Mouse (Mus musculus) cerebellum, adult 18-20 months (tissue): ENCODE results near the gene Pak4.
A peak's percentile ranks its signal among the peaks of the same experiment; 100 is the strongest.

Experiments
- DNase-seq, 2 experiments: peaks; one replicate each; pipeline ENCODE4 v3.0.0; 2021

Gene Pak4

DNA sequence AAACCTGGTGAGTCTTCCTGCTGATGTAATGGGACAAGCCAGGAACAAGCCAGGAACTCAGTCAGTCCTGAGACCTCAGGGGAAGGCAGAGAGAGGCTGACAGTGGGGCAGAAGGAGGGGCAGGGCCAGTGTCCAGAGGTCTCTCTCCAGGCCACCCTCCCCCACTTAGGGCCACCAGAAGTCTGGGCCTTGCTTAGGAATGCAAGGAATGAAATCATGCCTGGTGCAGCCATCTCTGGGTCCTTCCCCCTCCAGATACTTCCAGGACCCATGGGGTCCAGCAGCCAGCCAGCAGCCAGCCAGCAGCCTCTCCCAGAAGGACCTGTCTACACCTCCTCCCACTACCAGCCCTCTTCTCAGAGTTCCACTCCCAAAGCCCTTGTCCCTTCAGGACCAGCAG is 10.3 kb downstream of the Pak4 start:
- no peak for DNase-seq

DNA sequence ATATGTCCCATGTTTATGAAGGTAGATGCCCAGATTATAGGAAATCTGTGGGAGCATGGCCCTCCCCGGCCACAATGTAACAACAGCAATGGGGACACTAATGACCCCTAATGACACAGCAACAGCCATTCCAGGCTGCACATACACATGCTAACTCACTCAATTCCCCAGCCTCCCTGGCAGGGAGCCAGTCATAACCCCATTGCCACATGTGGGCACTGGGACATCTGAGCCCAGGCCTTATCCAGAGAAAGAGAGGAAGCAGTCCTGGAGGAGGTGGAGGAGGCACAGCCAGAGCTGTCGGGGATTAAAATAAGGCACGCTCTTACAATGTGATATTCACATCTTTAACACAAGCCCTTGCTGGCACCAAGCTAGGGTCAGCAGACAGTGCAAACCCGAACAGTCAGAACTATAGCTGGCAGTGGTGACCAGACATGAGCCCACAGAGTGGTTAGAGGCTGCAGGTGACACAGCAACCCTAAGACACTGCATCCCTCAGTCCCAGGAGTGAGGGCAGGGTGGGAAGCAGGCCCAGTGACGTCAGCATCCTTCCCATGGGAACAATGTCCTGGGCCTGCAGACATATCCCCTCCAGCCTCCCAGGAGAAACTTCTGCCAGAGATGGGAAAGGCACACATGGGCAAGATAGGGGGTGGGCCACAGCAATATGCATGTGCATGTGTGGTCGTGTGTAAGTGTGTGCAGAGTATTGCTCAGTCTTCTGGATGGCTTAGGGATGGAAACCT is 11.1 kb downstream of the Pak4 start:
- DNase-seq = no peak

DNA sequence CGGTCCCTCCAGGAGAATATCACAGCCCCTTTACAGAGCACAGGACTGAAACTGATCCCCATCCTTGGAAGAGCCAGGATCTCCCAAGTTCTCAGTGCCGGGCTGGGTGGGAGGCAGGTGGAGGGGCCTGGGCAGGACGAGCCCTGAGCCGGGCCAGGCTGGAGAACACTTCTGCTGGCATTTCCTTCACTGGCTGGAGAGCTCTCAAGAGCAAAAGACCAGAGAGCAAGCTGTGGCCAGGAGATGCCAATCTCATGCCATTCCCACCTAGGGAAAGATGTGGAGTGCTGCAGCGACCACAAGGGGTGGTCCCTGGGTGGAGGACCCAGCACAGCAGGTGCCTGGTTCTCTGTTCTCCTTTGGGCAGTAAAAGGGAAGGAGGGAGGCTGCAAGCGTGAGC is 13.0 kb downstream of the Pak4 start:
- no peak for DNase-seq

DNA sequence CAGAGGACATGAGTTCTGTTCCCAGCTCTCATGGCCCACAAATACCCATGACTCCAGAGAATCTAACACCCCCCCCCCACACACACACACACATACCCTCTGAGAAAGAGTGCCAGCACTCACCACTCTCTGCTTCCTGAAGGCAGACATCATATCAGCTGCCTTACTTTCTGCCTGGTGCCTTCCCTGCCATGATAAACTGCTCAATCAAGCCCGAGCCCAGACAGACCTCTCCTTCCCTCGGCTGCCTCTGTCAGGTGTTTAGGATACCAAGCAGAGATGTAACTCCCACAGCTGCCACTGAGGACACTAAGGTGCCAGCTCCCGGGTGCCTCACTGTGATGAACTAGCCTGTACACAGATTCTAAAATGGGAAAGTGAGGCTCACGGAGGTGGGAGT is 13.5 kb downstream of the Pak4 start:
- DNase-seq = no peak

DNA sequence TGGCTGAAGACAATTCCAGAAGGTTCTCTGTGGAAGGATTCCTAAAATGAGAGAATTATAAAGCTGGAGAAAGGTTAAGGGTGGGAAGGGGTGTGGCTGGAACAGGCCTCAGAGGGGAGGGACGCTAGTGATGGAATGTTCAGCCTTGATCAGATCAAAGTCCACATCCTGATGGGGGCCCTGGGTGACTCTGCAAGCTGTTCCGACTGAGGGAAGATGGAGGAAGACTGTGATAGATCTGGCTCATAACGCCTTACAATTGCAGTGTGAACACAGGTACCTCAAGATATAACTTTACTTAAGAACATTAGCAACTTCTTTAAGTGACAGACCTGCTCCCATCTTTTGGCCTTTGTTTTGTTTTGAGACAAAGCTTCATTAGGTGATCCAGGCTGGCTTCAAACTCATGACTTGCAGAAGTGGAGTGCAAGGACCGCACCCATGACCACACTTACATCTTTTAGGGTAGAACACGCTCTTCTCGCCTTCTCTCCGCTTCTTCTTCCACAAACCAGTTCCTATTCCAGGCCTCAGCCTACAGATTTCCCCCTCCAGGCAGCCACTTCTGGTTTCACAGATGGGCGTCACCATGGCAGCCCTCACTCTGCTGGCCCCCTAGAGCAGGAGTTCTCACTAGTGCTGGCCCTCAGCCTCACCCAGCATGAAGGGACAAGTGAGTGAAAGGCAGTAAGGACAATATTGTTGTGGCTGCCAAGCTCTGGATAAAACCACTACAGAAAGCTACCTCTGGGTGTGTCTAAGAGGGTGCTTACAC is 14.2 kb downstream of the Pak4 start:
- DNase-seq = no peak

DNA sequence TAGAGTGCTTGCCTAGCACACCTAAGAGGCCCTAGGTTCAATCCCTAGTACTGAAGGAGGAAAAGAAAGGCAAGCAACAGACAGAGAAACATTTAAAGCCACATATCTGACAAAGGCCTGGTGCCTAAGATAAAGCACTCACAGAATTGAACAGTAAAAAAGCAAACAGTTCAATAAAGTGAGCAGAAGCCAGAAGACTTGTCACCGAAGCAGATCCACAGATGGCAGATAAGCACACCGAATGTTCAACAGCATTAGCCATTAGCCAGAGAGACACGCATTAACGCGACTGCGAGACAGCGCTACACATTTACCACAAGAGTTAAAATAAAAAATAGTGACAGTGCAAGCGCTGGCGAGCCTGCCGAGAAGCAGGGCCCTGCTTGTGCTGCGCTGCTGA is 15.1 kb downstream of the Pak4 start:
- no peak for DNase-seq

DNA sequence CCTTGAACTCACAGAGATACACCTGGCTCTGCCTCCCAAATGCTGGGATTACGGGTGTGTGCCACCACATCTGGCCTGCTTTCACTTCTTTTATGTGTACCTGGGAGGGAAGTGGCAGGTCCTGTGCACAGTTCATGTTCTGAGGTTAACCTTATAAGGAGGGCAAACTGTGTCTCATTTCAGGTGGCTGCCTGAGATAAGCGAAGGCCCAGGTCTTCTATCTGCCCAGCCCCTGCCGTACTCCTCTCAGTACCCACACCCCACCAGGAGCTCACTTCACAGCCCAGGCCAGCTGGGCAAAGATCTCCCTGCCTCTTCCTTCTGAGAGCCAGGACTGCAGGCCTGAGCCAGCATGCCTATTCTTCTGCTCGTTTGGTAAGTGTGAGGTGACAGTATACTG is 16.3 kb downstream of the Pak4 start:
- DNase-seq = no peak

DNA sequence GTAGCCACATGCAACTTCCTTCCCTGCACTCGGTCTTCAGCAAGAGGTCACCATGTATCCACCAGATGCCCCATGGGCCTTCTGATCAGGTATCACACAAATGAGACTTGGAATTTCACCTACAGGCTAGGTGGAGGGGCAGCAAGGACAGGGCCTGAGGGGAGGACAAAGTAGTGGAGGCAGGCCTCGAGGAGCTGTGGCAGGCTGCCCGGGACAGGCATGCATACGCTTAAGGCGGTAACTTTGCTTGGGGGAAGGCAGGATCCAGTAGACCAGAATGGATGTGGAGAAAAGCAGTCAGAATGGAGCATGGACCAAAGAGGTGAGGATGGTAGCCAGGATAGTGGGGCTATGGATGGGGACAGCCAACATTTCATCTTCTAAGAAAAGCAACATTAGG is 18.2 kb downstream of the Pak4 start:
- DNase-seq = no peak

DNA sequence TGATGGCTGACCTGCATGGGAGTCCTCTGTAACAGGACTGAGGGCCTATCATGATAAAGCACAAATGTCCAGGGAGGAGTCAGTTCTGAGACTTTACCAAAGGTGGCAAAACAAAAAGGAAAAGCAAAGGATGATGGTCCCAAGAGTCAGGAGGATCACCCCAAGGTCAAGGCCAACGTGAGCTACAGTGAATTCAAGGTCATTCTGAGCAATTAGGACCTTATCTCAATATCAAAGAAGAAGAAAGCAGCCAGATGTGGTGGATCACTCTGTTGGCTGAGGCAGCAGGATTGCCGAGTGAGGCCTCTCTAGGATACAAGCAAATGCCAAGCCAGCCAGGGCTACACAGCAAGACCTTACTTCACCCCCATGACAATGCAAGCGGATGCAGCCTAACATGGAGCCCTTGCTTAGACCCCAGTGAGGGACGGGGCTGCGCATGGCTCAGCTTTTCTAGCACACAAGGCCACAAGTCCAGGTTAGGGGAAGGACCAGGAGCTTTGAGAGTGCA is 19.4 kb downstream of the Pak4 start:
- DNase-seq = no peak

DNA sequence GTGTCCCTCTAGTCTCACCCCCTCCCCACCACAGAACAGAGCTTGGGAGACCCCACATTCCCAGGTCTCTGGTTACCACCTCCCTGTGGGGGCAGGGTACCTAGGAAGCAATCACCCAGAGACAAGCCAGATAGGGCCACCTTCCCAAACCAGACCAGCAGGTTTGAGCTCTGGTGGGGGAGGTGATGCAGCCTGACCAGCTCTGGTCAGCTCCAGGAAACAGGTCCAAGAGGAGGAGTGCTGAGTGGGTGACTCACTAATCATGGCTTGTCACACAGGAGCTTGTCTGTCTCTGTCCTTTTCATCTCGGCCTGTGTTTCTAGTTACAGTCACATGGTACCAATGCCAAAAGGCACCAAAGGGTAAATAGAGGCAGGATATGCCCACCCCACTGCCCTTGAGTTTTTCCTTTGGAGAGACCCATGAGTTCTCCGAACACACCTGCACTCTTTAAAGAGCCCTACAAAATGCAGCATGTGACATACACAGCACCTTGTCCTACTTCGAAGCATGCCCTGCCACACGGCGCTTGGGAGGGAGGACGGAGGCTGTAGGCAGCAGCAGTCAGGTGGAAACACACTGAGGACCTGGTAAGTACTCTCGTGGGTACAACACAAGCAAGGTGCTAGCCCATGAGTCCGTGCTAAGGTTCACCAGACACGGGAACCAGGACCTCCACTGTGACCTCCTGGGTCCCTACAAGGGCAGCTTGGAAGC is 20.0 kb downstream of the Pak4 start:
- DNase-seq = no peak

DNA sequence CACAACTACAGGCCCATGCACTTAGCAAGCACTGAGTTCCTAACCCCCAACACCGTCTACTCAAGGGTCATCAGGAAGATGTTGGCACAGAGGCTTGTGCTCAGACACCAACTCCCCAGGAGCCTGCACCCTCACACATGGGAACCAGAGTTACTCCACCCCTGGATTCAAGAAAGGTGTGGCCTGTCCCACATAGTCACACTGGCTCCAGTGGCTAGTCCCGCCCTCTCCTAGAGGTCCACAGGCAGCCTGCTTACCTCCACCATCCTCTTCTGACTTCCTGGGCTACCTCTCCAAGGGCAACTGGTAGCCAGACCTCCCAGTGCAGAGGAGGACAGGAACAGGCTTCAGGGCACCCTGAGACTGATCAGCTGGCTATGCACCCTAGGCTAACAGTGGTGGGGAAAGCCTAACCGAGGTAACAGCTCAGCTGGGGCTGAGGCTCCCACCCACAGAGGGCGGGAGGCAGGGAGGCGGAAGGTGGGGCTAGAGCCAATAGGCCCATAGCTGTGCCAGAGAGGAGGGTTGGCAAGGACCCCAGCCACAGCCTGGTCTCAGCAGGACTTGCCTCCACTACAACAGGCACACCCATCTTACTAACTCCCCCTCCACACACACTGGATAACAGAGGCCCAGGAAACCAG is 21.6 kb downstream of the Pak4 start:
- peak in 1 of 2 experiments; percentile 22 for DNase-seq

DNA sequence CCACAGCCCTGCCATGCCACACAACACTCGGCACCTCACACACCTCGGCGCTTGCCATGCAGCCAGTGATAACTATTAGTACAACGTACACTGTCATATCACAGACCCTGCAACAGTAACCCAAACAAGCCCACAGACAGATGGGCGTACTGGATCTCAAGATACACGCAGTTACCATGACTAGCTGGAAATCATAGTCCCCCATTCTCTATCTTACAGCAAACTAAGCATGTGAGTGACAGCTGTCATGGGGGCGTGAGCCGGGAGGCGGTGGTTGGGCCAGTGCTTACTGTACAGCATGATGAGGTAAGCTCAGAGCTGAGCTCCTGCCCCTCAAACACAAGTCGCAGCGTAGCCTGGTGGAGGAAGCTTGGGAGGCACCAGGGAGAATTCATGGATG is 22.4 kb downstream of the Pak4 start:
- DNase-seq = no peak

DNA sequence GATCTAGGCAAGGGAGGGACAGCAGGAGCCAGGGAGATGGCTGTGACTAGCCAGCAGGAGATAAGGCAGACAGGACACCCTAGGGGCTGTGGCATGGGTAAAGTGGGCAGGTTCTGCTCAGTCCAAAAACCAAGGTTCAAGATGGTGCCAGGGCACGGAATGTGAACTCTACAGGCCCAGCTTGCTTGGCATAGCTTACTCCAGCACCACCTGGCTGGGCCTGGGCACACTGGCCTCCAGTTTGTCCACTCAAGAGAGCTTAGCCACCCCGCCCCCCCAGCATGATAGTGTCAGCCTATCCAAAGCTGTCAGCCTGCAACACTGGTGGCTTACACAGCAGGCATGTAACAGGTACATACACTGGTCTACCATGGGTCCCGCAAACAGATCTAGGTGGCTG is 24.7 kb downstream of the Pak4 start:
- DNase-seq = no peak

DNA sequence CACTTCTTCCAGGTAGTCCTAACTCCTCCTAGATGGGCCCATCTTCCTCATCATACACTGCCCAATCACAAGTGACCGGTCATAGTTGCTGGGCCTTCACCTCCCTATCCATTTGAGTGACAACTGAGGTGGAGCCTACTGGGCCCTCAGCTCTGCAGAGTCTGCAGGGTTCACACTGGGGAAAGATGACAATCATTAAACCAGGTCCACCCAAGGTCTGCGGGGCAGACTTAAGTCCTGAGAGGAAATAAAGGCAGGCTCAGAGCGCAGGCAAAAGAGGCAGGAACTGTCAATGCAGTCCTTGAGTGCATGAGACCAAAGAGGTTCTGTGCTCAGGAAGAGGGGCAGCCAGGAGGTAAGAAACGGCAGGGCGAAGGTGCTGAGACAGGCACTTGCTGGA is 25.3 kb downstream of the Pak4 start:
- no peak for DNase-seq

DNA sequence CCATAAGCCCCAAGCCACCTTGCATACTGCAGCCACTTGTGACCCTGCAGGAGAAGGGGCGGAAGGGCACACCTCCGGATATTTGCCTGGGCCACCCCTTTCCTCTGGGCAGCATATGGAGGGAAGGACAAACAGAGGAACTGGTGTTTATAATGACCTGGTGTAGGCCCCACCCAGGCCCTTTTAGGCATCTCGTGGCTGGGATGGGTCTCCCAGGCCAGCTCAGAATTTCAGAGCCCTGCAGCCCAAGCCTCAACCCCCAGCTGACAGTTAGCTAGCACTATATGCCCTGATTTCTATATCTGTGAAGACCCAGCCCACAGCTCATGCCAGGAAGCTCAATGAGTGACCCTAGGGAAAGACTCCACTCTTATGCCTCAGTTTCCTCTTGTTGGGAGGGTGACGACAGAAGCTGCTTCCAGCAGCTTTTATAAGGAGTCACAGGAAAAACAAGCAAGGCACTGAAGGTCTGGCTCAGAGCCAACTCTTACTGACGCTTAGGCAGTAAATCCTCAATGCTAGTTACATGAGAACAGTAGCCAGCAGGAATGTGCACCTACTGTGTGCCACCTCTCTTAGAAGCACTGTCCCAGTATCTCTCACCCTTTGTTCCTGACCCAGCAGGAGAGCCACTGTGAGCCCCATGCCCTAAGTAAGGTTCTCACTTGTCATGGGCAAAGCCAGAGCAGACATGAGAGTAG is 26.9 kb downstream of the Pak4 start:
- no peak for DNase-seq

DNA sequence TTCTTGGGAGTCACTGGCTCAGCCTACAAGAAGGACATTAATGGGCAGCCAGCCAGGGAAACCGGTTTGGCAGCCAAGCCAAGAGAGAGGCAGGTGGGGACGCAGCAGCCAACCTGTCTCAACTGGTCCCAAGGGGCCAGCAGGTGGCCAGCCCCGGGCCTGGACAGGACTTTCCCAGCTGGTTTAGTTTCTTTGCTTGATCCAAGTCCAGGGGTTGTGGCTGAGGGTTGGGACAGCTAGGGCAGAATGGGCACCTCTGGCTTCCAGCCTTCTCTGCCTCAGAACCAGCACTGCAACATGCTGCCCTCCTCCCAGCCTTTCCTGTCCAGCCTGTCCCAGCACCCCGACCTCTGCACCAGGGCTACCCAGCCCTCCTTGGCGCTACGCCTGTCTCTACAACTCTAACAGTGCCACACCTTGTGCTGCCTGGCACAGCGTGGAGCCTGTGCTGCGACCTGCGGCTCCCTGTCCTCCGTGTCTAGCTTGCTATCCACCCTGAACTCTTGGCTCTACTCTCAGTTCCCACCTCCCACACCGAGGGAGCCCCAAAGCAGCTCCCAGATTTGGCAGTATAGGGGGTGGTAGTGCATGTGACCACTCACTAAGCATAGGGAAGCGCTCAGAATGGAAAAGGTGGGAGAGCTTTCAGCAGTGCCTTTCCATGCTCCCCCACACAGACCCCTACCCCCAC is 27.5 kb downstream of the Pak4 start:
- DNase-seq = peak; percentile 66 to 69

DNA sequence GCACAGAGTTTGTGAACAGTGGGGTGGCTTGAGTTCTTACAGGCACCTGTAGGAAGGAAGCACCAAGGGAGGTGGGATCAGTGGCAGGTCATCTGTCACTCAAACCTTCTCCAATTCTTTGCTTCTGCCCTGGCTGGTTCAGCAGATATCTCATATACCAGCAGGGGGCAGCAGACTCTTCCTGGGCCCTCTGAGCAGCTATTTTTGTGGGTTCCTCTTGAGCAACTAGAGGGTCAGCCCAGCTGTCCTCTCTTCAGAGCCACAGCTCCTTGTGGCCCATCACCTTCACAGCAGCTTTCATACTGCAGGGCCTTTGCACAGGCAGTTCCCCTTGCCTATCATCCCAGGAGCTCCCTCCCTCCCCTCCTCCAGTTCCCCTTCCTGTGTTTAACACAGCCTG is 29.7 kb downstream of the Pak4 start:
- peak; percentile 64 to 76 for DNase-seq

DNA sequence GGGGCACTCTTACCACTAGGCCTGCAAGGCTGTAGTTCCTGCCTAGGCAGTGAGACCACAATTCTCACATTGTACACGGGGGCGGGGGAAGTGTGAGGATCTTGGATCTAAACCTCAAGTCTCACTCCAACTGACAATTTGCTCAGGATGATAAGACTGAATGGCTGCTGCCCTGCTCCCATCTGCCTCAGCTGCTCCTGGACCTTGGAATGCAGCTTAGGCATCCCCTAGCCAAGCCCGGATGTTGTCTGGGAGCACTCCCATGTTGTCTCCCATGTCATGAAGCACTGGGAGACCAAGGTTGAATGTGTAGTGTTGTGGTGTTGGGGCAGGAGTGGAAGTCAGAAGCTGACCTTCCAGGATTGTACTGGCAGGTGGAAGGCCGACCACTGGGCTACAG is 30.4 kb downstream of the Pak4 start:
- DNase-seq = no peak

DNA sequence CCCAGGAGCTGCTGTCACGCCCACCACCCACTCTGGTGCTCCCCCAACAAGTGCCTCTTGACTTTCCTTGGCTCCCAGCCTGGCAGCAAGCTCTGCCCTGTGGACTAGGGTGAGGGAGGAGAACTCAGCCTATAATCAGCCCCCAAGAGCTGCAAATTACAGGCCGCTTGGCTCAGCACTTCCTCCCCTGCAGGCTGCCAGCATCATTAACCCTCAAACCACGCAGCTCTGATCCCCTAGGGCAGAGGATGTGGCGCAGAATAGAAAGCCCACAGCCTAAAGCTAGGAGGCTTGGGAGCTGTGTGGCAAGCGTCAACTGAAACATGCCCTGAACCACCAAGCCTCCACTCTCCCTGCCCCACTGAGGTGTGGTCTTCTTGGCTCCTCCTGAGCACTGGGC is 32.6 kb downstream of the Pak4 start:
- no peak for DNase-seq

DNA sequence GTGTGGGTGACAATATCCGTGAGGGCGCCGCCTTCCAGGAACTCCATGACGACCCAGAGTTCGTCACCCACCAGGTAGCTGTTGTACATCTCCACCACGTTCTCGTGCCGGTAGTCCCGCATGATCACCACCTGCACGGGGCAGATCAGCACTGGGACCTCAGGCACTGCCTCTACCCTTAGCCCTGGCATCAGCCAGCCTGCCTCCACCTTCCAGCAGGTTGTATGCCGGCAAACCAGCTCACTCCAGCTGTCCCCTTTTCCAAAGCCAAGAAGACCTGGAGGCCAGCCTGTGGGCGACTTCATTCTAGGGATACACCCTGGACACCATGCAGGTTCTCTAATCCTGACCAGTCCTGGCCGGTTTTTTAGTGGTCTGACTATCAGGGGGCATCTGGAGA is 35.0 kb downstream of the Pak4 start:
- DNase-seq = peak; percentile 57 to 63

DNA sequence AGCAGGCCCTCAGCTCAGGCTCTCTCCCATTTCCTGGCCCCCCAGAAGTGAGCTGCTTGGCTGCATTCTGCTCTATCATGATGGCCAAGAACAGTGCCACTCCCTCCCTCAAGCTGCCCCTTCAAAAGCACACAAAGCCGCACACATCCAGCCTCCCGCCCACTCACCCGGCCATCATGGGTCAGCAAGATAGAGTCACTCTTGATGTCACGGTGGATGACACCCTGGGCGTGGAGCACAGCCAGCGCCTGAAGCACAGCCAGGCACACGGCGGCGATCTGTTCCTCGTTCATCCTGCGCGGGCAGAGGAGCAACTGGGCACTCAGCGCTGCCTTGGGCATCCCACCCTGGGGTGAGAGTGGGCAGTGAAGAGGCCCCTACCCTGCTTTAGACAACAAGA is 35.6 kb downstream of the Pak4 start:
- peak; percentile 70 to 71 for DNase-seq

DNA sequence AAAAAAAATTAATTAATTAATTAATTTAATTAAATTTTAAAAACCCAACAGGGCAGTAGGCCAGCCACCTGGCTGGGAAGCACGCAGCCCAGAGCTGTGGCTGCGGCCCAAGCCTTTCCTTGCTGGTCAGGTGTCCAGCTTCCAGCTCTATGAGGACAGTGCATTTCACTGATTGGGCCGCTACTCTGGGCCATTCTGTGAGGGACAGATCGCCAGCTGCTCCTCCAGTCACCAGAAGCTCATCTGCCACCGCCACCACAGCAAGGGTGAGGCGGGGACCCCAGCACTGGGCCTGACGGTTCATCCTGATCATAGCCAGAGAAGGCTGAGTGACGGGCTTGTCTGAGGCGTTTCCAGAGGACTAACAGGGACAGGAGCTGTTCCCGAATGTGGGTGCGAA is 36.0 kb downstream of the Pak4 start:
- DNase-seq = peak; percentile 49 to 58
